ENCODE assay signal across 9 mouse cellular contexts in the genomic region with DNA sequence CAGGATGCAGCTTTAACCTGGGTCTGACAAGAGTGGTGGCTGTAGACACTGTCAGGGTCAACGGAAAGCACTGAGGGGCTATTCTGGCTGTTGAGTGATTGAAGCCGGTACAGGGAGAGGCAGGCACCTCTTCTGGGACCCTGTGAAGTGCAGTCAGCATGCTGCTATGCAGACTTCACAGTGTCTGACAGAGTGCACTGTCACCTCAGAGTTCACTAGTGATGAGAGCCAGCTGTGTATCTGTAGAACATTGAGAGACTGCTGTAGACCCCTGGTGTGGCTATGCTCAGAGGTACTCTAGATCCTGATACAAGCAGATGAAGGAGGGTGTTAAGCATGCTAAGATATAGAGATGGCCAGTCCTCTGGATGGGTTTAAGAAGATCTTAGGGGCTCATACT.
"Had no signal": no experiment of that assay in that cellular context is flagged by ENCODE, and none has a peak within 500 bp of the region (broad histone marks: within the 10 kb centered on the region; RNA-seq: fewer than 3 reads in every experiment).

No protein-coding gene starts in this region.

- DNase-seq: kidney, postnatal 25 days; thymus, adult 18-20 months; thymus, postnatal 14 days had no signal

- H3K4me2 ChIP-seq: liver, embryonic 11.5 days; liver, embryonic 15.5 days; lung, embryonic 15.5 days; midbrain, embryonic 13.5 days had no signal

- H3K4me1 ChIP-seq: liver, embryonic 15.5 days had no signal

- H3K4me3 ChIP-seq: left cerebral cortex, adult 2 months; limb, embryonic 10.5 days; liver, embryonic 15.5 days; lung, embryonic 15.5 days; midbrain, embryonic 13.5 days had no signal

- H3K27me3 ChIP-seq: liver, embryonic 15.5 days; lung, embryonic 15.5 days; midbrain, embryonic 13.5 days had no signal

- H3K27ac ChIP-seq: left cerebral cortex, adult 2 months; limb, embryonic 10.5 days; liver, embryonic 15.5 days; lung, embryonic 15.5 days had no signal

- H3K36me3 ChIP-seq: limb, embryonic 10.5 days; liver, embryonic 15.5 days; lung, embryonic 15.5 days; midbrain, embryonic 13.5 days had no signal

- H3K9me3 ChIP-seq: limb, embryonic 10.5 days; liver, embryonic 15.5 days; lung, embryonic 15.5 days; midbrain, embryonic 13.5 days had no signal

- H3K9ac ChIP-seq: liver, embryonic 15.5 days; lung, embryonic 15.5 days; midbrain, embryonic 13.5 days had no signal
